Mouse (Mus musculus): ENCODE results near the gene Xpo4.
"Not testable (repeated sequence)": the region's sequence is repeated elsewhere in the genome, so short reads cannot be mapped to it uniquely, and the experiment has no call there.

Gene Xpo4

GRCm38 (mm10) chr14:57682751-57683150, 17.5 kb upstream of the Xpo4 start:
- DNase-seq (ENCODE audit: low spot score in 2 of 2) = no peak

GRCm38 (mm10) chr14:57679958-57680535, 14.8 kb upstream of the Xpo4 start:
- DNase-seq (ENCODE audit: low spot score in 2 of 2) = peak; percentile 64 to 90

GRCm38 (mm10) chr14:57679523-57679922, 14.3 kb upstream of the Xpo4 start:
- DNase-seq (ENCODE audit: low spot score in 2 of 2) = no peak

- DNase-seq (ENCODE audit: low spot score in 2 of 2) = no peak
These were observed 10.3 kb upstream of the Xpo4 start for GRCm38 (mm10) chr14:57675481-57675880.

GRCm38 (mm10) chr14:57665628-57665950, 359 bp upstream of the Xpo4 start:
- no peak for DNase-seq (ENCODE audit: low spot score in 2 of 2)

GRCm38 (mm10) chr14:57664311-57664821, 864 bp downstream of the Xpo4 start:
- DNase-seq (ENCODE audit: low spot score in 2 of 2) = peak in 1 of 2 experiments; percentile 11

GRCm38 (mm10) chr14:57663630-57664029, 1.6 kb downstream of the Xpo4 start:
- no peak for DNase-seq (ENCODE audit: low spot score in 2 of 2)

- no peak for DNase-seq (ENCODE audit: low spot score in 2 of 2)
These were observed 6.9 kb downstream of the Xpo4 start for GRCm38 (mm10) chr14:57658301-57658700.

- DNase-seq (ENCODE audit: low spot score in 2 of 2) = no peak
These were observed 7.7 kb downstream of the Xpo4 start for GRCm38 (mm10) chr14:57657500-57657899.

- DNase-seq (ENCODE audit: low spot score in 2 of 2) = not testable (repeated sequence)
These were observed 8.7 kb downstream of the Xpo4 start for GRCm38 (mm10) chr14:57656519-57656918.

GRCm38 (mm10) chr14:57649501-57649900, 15.7 kb downstream of the Xpo4 start:
- no peak for DNase-seq (ENCODE audit: low spot score in 2 of 2)

GRCm38 (mm10) chr14:57646155-57646554, 19.1 kb downstream of the Xpo4 start:
- DNase-seq (ENCODE audit: low spot score in 2 of 2) = no peak

- no peak for DNase-seq (ENCODE audit: low spot score in 2 of 2)
These were observed 26.1 kb downstream of the Xpo4 start for GRCm38 (mm10) chr14:57639153-57639552.

GRCm38 (mm10) chr14:57634141-57634540, 31.1 kb downstream of the Xpo4 start:
- DNase-seq (ENCODE audit: low spot score in 2 of 2) = no peak

- DNase-seq (ENCODE audit: low spot score in 2 of 2) = no peak
These were observed 35.6 kb downstream of the Xpo4 start for GRCm38 (mm10) chr14:57629595-57629994.

GRCm38 (mm10) chr14:57622934-57623333, 42.3 kb downstream of the Xpo4 start:
- no peak for DNase-seq (ENCODE audit: low spot score in 2 of 2)

GRCm38 (mm10) chr14:57621699-57622098, 43.5 kb downstream of the Xpo4 start:
- no peak for DNase-seq (ENCODE audit: low spot score in 2 of 2)

GRCm38 (mm10) chr14:57620598-57621236, 44.5 kb downstream of the Xpo4 start:
- no peak for DNase-seq (ENCODE audit: low spot score in 2 of 2)

- no peak for DNase-seq (ENCODE audit: low spot score in 2 of 2)
These were observed 45.7 kb downstream of the Xpo4 start for GRCm38 (mm10) chr14:57619487-57619886.

GRCm38 (mm10) chr14:57617675-57618074, 47.6 kb downstream of the Xpo4 start:
- no peak for DNase-seq (ENCODE audit: low spot score in 2 of 2)

GRCm38 (mm10) chr14:57616339-57616965, 48.8 kb downstream of the Xpo4 start:
- no peak for DNase-seq (ENCODE audit: low spot score in 2 of 2)

GRCm38 (mm10) chr14:57615828-57616227, 49.4 kb downstream of the Xpo4 start:
- no peak for DNase-seq (ENCODE audit: low spot score in 2 of 2)

GRCm38 (mm10) chr14:57611034-57611433, 54.2 kb downstream of the Xpo4 start:
- DNase-seq (ENCODE audit: low spot score in 2 of 2) = no peak
